Mouse (Mus musculus): ENCODE measurements around the gene Zfp317. TPM values are rescaled to one million over a fixed set of nuclear protein-coding genes. Genes with fewer than 3 reads are reported as not detected.
"Not testable (repeated sequence)": the region's sequence is repeated elsewhere in the genome, so short reads cannot be mapped to it uniquely, and the experiment has no call there.

The Zfp317 gene
- polyA plus RNA-seq (2016; fragmentation: Nextera tagmentation; extraction: Ambion mirVana) = 37.9 and 40.6 TPM in 2 replicates

GRCm38 (mm10) chr9:19621843-19622822 is at the start of gene Zfp317:
Zfp317 (plus strand) TSS chr9:19622102.
- H3K9me3 ChIP-seq = no peaks in the 10 kb centered on the region
- H3K27ac ChIP-seq = 0 out of 2 replicates have a peak within 1 kb of the TSS, but pooled peaks have one; percentile 21
- peak; percentile 97 for ATAC-seq (ENCODE audit: low FRiP score, low read depth)
- no peaks in the 10 kb centered on the region for H3K4me1 ChIP-seq
- peak within 1 kb of the TSS; percentile 51 for H3K4me2 ChIP-seq (replicated peaks)
- H3K36me3 ChIP-seq = peaks cover 12% of the 10 kb centered on the region; the same call in 1 of the 2 replicates
- peak within 1 kb of the TSS; percentile 65 for H3K9ac ChIP-seq
- H3K4me3 ChIP-seq = peak within 1 kb of the TSS; percentile 50
- H3K27me3 ChIP-seq (replicated peaks) = no peaks in the 10 kb centered on the region
- WGBS = 2% methylated on average over 35 of the region's 35 CpGs

- Histone ChIP-seq H3K4me1 (no peaks in the 10 kb centered on the region), H3K4me3 (no peak within 1 kb of the TSS), H3K36me3 (no peaks in the 10 kb centered on the region), H3K9me3 (0 out of 2 replicates have a peak, but pooled peaks cover 4% of the 10 kb centered on the region), H3K9ac (no peak within 1 kb of the TSS), H3K27me3 (replicated peaks) (no peaks in the 10 kb centered on the region), H3K4me2 (replicated peaks) (no peak within 1 kb of the TSS), H3K27ac (no peak within 1 kb of the TSS)
- no peak for ATAC-seq (ENCODE audit: low FRiP score, low read depth)
These were observed 39.6 kb upstream of the Zfp317 start, which contains the start of gene Olfr855 for GRCm38 (mm10) chr9:19582317-19582716. Olfr855 (plus strand) TSS chr9:19582617.

GRCm38 (mm10) chr9:19621297-19621696 is 605 bp upstream of the Zfp317 start:
- Histone ChIP-seq H3K27me3 (replicated peaks) (no peaks in the 10 kb centered on the region), H3K9me3 (no peaks in the 10 kb centered on the region), H3K4me3 (no peak overlapping the region), H3K36me3 (peaks cover 11% of the 10 kb centered on the region; the same call in 1 of the 2 replicates), H3K9ac (no peak overlapping the region), H3K4me1 (no peaks in the 10 kb centered on the region), H3K27ac (no peak overlapping the region), H3K4me2 (replicated peaks) (no peak overlapping the region)
- peak; percentile 27; the same call in 1 of the 2 replicates for ATAC-seq (ENCODE audit: low FRiP score, low read depth)
- WGBS = 94% methylated on average over 3 of the region's 3 CpGs

- H3K9ac ChIP-seq = no peak overlapping the region
- H3K36me3 ChIP-seq = peaks cover 31% of the 10 kb centered on the region
- H3K4me3 ChIP-seq = no peak overlapping the region
- ATAC-seq (ENCODE audit: low FRiP score, low read depth) = no peak
- H3K27me3 ChIP-seq (replicated peaks) = no peaks in the 10 kb centered on the region
- no peak overlapping the region for H3K4me2 ChIP-seq (replicated peaks)
- no peaks in the 10 kb centered on the region for H3K4me1 ChIP-seq
- H3K9me3 ChIP-seq = no peaks in the 10 kb centered on the region
- no peak overlapping the region for H3K27ac ChIP-seq
These were observed 7.7 kb downstream of the Zfp317 start for GRCm38 (mm10) chr9:19629574-19629973.

GRCm38 (mm10) chr9:19645193-19645592 is 23.3 kb downstream of the Zfp317 start:
- Histone ChIP-seq H3K27ac (no peak overlapping the region), H3K4me2 (replicated peaks) (no peak overlapping the region), H3K9ac (no peak overlapping the region), H3K4me3 (no peak overlapping the region), H3K27me3 (replicated peaks) (no peaks in the 10 kb centered on the region), H3K9me3 (no peaks in the 10 kb centered on the region), H3K4me1 (no peaks in the 10 kb centered on the region), H3K36me3 (peaks cover 63% of the 10 kb centered on the region)
- 96% methylated on average over 3 of the region's 3 CpGs for WGBS
- ATAC-seq (ENCODE audit: low FRiP score, low read depth) = no peak

- Histone ChIP-seq H3K27ac (no peak overlapping the region), H3K4me1 (no peaks in the 10 kb centered on the region), H3K27me3 (replicated peaks) (no peaks in the 10 kb centered on the region), H3K9ac (no peak overlapping the region), H3K4me3 (no peak overlapping the region), H3K4me2 (replicated peaks) (no peak overlapping the region), H3K9me3 (peaks cover 9% of the 10 kb centered on the region; the same call in 1 of the 2 replicates), H3K36me3 (no peaks in the 10 kb centered on the region)
- WGBS = 90% methylated on average over 6 of the region's 6 CpGs
- no peak for ATAC-seq (ENCODE audit: low FRiP score, low read depth)
These were observed 68.4 kb downstream of the Zfp317 start for GRCm38 (mm10) chr9:19690281-19690680.

GRCm38 (mm10) chr9:19691426-19691825 is 69.5 kb downstream of the Zfp317 start:
- no peaks in the 10 kb centered on the region for H3K36me3 ChIP-seq
- H3K4me3 ChIP-seq = no peak overlapping the region
- no peak overlapping the region for H3K27ac ChIP-seq
- no peak overlapping the region for H3K9ac ChIP-seq
- no peaks in the 10 kb centered on the region for H3K4me1 ChIP-seq
- H3K4me2 ChIP-seq (replicated peaks) = no peak overlapping the region
- peaks cover 9% of the 10 kb centered on the region; the same call in 1 of the 2 replicates for H3K9me3 ChIP-seq
- ATAC-seq (ENCODE audit: low FRiP score, low read depth) = no peak
- H3K27me3 ChIP-seq (replicated peaks) = no peaks in the 10 kb centered on the region
- 79% methylated on average over 1 of the region's 1 CpGs for WGBS

- H3K4me2 ChIP-seq (replicated peaks) = no peak overlapping the region
- no peaks in the 10 kb centered on the region for H3K36me3 ChIP-seq
- no peak overlapping the region for H3K9ac ChIP-seq
- H3K27me3 ChIP-seq (replicated peaks) = no peaks in the 10 kb centered on the region
- H3K4me1 ChIP-seq = no peaks in the 10 kb centered on the region
- H3K4me3 ChIP-seq = no peak overlapping the region
- ATAC-seq (ENCODE audit: low FRiP score, low read depth) = no peak
- no peak overlapping the region for H3K27ac ChIP-seq
- H3K9me3 ChIP-seq = peaks cover 9% of the 10 kb centered on the region; the same call in 1 of the 2 replicates
- 77% methylated on average over 2 of the region's 2 CpGs for WGBS
These were observed 70.5 kb downstream of the Zfp317 start for GRCm38 (mm10) chr9:19692430-19692829.

GRCm38 (mm10) chr9:19694285-19694684 is 72.4 kb downstream of the Zfp317 start:
- peaks cover 11% of the 10 kb centered on the region for H3K9me3 ChIP-seq
- H3K27ac ChIP-seq; H3K4me3 ChIP-seq; H3K27me3 ChIP-seq (replicated peaks); H3K4me1 ChIP-seq; ATAC-seq (ENCODE audit: low FRiP score, low read depth); H3K4me2 ChIP-seq (replicated peaks); H3K36me3 ChIP-seq; H3K9ac ChIP-seq: not testable (repeated sequence)
- WGBS = 57% methylated on average over 2 of the region's 2 CpGs

- H3K36me3 ChIP-seq; ATAC-seq (ENCODE audit: low FRiP score, low read depth): not testable (repeated sequence)
- 76% methylated on average over 9 of the region's 9 CpGs for WGBS
These were observed 73.0 kb downstream of the Zfp317 start for GRCm38 (mm10) chr9:19694898-19695379.

More at GRCm38 (mm10) chr9:19694898-19695379, 73.0 kb downstream of the Zfp317 start:
- peaks cover 11% of the 10 kb centered on the region for H3K9me3 ChIP-seq
- H3K4me3 ChIP-seq; H3K9ac ChIP-seq; H3K4me1 ChIP-seq; H3K27me3 ChIP-seq (replicated peaks); H3K27ac ChIP-seq; H3K4me2 ChIP-seq (replicated peaks): not testable (repeated sequence)

Data from neural tube, embryonic 12.5 days (tissue).